Mouse (Mus musculus) myocyte (in vitro differentiated cells): ENCODE data around the gene Rad51b.

Experiments
- POLR2A ChIP-seq: IDR thresholded peaks from one replicate; pipeline ENCODE4 v1.6.1; 2011; ENCODE audit warnings: low read depth, mild to moderate bottlenecking, control low read depth, moderate library complexity; ENCODE audit not compliant: insufficient read length
- POLR2AphosphoS2 ChIP-seq: IDR thresholded peaks from one replicate; pipeline ENCODE4 v1.6.1; 2011; ENCODE audit warnings: low read depth, control low read depth; ENCODE audit not compliant: insufficient read length

DNA sequence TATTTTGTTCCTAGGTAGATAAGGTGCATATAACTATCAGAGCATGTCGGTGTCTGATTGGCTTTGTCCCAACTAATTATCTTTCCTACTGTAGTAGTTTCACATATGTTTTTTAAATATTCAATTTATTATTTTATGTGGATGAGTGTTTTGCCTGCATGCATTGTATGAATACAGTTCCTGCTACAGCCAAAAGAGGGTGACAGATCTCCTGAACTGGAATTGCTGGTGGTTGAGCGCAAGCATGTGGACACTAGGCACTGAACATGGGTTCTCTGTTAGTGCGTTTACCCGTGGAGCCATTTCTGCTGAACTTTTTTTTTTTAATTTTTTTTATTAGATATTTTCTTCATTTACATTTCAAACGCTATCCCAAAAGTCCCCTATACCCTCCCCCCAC, 358.1 kb downstream of the Rad51b start:
- TF ChIP-seq POLR2A (no peak), POLR2AphosphoS2 (no peak)
